Mouse (Mus musculus): ENCODE measurements around the gene Tmsb4x.

Tmsb4x gene

GRCm38 (mm10) chrX:167208978-167209754 is at the start of gene Tmsb4x:
Gene Tmsb4x, minus strand, starts transcription at chrX:167209315.
- DNase-seq, result peak; percentile 87 to 89

DNA sequence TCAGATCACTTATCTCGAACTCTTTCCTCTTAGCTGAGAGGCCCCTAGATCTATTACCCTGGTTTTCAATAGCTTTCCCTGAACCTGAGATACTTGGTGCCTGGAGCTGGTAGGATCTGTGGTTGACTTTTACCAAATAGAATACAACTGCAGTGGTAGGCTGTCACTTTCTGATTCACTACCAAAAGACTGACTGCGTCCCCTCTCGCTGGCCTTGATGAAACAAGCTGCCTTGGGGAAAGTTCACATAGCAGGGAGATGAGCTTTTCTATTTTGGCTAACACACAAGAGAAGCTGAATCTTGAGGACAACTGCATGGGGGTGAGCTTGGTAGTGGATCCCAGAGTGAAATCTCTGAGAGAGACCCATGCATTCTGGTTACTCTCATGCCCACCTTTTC is 32.6 kb upstream of the Tmsb4x start:
- DNase-seq, result no peak

GRCm38 (mm10) chrX:167239293-167239921 is 30.3 kb upstream of the Tmsb4x start:
- DNase-seq, result no peak

- peak; percentile 65 to 67 for DNase-seq
Measured at GRCm38 (mm10) chrX:167233104-167233687, 24.1 kb upstream of the Tmsb4x start.

DNA sequence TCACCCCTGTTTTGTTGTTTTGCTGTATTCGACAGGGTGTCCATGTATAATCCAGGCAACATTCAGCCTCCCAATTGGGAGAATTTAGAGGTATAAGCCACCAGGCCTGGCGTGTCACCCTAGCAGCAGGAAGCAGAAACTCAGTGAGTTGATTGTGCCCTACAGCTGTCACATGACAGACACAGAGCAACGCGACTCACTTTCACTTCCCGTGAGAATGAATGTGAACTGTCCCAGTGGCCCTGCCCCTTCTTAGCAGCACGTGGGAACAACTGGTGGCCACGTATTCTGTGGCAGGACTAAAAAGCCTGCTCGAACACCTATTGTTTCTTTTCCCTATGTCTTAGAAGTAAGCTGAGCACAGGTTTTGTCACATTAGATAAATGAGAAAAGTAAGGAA is 22.0 kb upstream of the Tmsb4x start:
- peak; percentile 36 to 47 for DNase-seq

- DNase-seq, result no peak
Measured at GRCm38 (mm10) chrX:167229819-167230218, 20.7 kb upstream of the Tmsb4x start.

GRCm38 (mm10) chrX:167229206-167229605 is 20.1 kb upstream of the Tmsb4x start:
- peak; percentile 71 to 73 for DNase-seq

- no peak for DNase-seq
Measured at GRCm38 (mm10) chrX:167227756-167228155, 18.6 kb upstream of the Tmsb4x start.

DNA sequence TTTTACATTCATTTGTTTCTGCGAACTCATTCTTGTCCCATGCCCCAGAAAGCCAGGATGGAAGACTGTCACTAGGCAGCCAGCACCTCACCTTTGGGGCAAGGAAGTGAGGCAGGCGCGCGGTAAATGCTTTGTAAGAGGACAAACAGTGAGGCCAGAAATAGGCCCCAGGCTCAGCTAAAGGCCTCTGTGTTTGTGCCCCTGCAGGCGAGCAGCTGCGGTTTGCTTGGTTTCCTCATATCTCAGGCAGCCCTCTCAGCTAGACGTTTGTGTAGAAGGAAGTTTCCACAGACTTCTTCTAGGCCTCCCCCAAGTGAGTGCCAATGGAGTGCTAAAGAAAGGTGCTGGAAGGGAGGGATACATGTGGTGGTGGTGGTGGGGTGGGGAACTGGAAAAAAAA is 18.0 kb upstream of the Tmsb4x start:
- DNase-seq, result peak; percentile 64 to 75

GRCm38 (mm10) chrX:167226570-167226969 is 17.5 kb upstream of the Tmsb4x start:
- peak; percentile 49 to 66 for DNase-seq

- DNase-seq, result peak; percentile 34 to 39
Measured at GRCm38 (mm10) chrX:167212707-167213106, 3.6 kb upstream of the Tmsb4x start.

GRCm38 (mm10) chrX:167211871-167212555 is 2.9 kb upstream of the Tmsb4x start:
- DNase-seq, result peak in 1 of 2 experiments; percentile 34

DNA sequence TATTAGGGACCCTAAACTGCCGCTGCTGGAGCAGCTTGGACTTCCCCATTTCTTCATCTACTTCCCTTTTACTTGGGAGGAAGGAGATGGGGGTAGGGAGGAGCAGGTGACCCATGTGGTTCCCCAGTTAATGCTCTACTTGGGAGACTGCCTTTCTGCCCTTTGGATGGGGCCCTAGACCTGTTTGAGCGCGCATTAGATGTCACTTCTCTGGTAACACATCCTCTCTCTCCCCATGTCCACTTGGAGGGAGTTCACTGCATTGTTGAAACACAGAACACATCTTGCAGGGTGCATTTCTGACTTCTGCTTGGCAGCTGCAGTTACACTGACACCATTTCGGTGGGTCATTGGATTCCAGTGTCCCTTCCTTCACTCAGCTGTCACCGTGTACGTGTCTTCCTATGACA is 1.2 kb upstream of the Tmsb4x start:
- peak in 1 of 2 experiments; percentile 9 for DNase-seq

GRCm38 (mm10) chrX:167209828-167210227 is 713 bp upstream of the Tmsb4x start:
- peak in 1 of 2 experiments; percentile 15 for DNase-seq

GRCm38 (mm10) chrX:167208506-167208820 is 652 bp downstream of the Tmsb4x start:
- peak; percentile 59 to 69 for DNase-seq

DNA sequence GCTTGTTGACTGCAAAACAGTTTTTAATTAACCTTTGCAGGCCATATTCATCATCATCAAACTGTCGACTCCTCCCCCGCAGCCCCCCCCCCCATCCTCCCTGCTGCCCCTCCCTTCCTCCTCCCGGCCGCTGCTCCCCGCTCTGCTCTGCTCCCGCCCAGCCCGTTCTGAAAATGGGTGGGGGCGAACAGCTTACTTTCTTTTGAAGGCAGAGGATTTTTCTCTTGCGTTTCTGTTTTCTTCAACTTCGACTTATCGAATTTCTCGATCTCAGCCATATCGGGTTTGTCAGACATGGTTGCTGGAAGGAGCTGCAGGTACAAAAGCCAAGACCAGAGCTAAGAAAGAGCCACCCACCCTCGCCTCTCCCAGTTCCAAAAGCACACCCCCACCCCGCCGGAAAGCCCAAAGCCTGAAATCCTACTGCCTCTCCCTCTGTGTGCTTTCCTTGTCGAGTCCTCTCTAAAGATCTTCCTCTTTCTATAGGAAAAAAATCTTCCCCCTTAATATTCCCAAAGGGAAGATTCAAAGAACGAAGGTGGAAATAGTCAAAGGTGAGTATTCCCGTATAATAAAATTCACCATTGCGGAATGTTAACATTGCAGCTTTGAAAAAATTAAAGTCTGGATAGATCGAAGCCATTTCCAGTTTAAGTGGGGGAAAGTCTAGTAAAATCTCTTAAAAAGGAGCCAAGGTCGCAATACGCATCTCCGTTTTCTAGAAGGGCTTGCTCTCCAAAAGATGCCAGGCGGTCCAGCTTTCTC is 1.2 kb downstream of the Tmsb4x start:
- peak; percentile 49 to 66 for DNase-seq

- no peak for DNase-seq
Measured at GRCm38 (mm10) chrX:167205813-167206520, 3.1 kb downstream of the Tmsb4x start.

DNA sequence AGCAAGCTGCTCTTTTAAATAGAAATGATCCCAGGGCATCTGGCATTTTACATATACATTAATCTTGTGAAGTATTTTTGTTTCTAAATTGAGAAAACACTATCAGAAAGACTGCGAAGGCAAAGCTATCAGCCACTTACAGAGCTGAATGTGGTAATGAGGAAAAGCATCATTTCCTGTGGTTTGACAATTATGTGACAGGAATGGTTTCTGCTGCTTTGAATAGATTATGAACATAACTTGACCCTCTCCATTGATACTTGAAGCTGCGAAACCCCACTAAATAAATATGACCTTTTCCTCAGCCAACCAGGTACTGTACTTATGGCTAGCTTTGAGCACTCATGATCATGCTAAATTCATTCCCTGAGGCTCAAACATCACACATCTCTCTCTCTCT is 7.8 kb downstream of the Tmsb4x start:
- no peak for DNase-seq

DNA sequence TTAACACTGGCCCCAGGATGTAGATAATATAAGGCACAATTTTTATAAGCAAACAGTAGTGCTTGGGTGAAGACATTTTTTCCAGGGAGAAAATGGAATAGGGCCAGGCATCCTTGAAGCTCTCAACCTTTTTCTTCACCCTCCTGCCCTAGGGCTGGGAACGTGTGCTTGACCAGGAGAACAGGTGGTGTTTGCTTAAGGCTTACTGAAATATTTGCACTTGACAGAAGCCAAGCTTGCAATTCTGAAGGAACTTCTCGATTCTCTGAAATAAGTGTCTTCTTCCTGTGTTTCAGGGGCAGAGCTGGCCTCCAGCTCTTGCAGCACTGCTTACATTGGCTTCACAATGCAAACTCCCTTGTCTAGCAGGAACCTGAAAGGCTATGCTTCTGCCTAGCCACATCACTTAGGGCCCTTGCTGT is 13.9 kb downstream of the Tmsb4x start:
- DNase-seq, result no peak

DNA sequence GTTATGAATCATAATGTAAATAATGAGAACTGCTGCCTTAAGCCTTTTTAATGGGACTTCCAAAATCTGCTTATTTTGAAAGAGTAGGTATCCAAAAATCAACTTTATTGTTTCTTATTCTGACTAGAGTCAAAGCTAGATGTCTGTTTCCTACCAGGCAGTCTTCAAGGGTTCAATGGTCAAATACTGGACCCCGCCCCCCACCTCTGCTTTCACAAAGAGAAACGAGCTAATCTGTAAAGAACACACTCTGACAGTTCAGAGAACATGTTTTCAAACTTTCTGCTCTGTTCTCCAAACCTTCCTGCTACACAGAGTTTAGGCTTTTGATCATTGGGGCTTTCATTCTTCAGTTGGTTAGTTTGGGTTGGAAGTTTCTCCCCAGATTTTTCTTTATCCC is 22.8 kb downstream of the Tmsb4x start:
- DNase-seq, result no peak

GRCm38 (mm10) chrX:167183535-167183934 is 25.6 kb downstream of the Tmsb4x start:
- DNase-seq, result no peak

DNA sequence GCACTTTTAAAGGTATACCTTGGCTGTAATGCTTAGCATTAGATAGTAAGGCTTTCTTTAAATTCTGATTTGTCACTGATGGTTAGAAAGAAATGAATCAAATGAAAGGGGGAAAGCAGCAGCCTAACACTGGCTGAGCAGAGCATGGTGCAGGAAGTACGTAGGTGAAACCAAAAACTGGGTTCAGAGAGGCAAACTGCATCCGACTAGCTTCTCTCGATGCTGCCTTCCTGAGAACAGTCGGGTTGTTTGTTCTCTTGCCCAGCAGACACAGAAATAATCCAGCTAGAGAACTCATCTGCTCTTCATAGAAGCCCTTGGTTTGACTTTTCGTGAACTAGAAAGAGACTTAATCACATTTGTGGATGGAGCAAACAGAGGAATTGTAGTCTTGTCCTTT is 26.7 kb downstream of the Tmsb4x start:
- peak; percentile 5 to 36 for DNase-seq

Data from thymus, postnatal 36 days (tissue).